In the genomic region with DNA sequence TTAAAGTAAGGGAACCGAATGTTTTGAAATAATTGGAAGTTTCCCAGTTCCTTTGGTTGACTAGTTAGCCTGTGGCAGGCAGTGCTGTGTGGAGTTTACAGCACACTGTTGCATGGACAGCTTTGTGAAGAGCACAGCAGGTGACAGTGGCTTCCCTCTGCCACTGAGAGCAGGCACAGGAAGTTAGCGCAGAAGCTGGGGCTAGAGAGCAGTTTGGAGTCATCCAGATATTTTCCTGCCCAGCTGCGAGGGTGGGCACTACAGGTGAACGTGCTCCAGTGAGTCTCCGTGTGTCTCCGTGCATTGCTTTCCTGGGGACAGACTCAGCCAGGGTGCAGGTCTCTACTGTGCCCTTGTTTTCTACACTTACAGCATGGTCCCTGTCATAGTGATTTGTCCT, we compare ENCODE assay signal across 15 mouse cellular contexts. TPM values are rescaled to one million over a fixed set of nuclear protein-coding genes. Genes with fewer than 3 reads are reported as not detected.
DNase-seq lines count a peak whose midpoint lies in the region; ATAC-seq and TF ChIP-seq lines count a peak whose summit lies in the region.
"Had no signal": no experiment of that assay in that cellular context is flagged by ENCODE, and none has a peak within 500 bp of the region (broad histone marks: within the 10 kb centered on the region; RNA-seq: fewer than 3 reads in every experiment).

No protein-coding gene starts in this region.

- H3K36me3 ChIP-seq in intestine, embryonic 15.5 days: no peaks in the 10 kb centered on the region
- no peaks in the 10 kb centered on the region for H3K36me3 ChIP-seq in intestine, embryonic 16.5 days (ENCODE audit: control insufficient read depth, insufficient read depth, low read length)
- H3K36me3 ChIP-seq in G1E (replicated peaks): peaks cover 47% of the 10 kb centered on the region
- H3K36me3 ChIP-seq in forebrain, embryonic 11.5 days (ENCODE audit: control insufficient read depth, insufficient read depth, low read length): no peaks in the 10 kb centered on the region
- H3K36me3 ChIP-seq: forebrain, embryonic 12.5 days; hindbrain, embryonic 12.5 days; midbrain, embryonic 13.5 days had no signal

- no peak for TF ChIP-seq CTCF in G1E (IDR thresholded peaks at IDR 0.05; ENCODE audit: low read depth, low read length)

- ATAC-seq in intestine, embryonic 15.5 days: no peak
- ATAC-seq in intestine, embryonic 16.5 days: no peak
- ATAC-seq in G1E (ENCODE audit: extremely low read depth, insufficient number of reproducible peaks, low FRiP score, poor library complexity, severe bottlenecking): no peak
- peak; percentile 33; the same call in 1 of the 2 replicates for ATAC-seq in megakaryocyte, adult 5-6 weeks (ENCODE audit: poor library complexity, severe bottlenecking)
- ATAC-seq in forebrain, embryonic 11.5 days (replicated peaks; ENCODE audit: low FRiP score): no peak
- ATAC-seq: midbrain, embryonic 13.5 days had no signal

- DNase-seq in G1E (ENCODE audit: low spot score): no peak
- peak; percentile 64 for DNase-seq in thymus, postnatal 25 days
- DNase-seq in forebrain, embryonic 11.5 days (ENCODE audit: low spot score): no peak
- no peak for DNase-seq in gastrocnemius, postnatal 25 days
- DNase-seq in adrenal gland, adult 2 months: no peak
- DNase-seq: kidney, adult 2 months; kidney, postnatal 25 days; liver, embryonic 13.5 days had no signal

- H3K4me1 ChIP-seq in intestine, embryonic 15.5 days (replicated peaks): peaks cover 54% of the 10 kb centered on the region
- H3K4me1 ChIP-seq in intestine, embryonic 16.5 days (ENCODE audit: control insufficient read depth, insufficient read depth, low read length): peaks cover 54% of the 10 kb centered on the region
- peaks cover 70% of the 10 kb centered on the region for H3K4me1 ChIP-seq in G1E (ENCODE audit: insufficient read depth, low read depth, low read length)
- peaks cover 17% of the 10 kb centered on the region for H3K4me1 ChIP-seq in forebrain, embryonic 11.5 days (replicated peaks; ENCODE audit: control insufficient read depth, insufficient read depth, low read length)

- no peaks in the 10 kb centered on the region for H3K9me3 ChIP-seq in intestine, embryonic 15.5 days
- no peaks in the 10 kb centered on the region for H3K9me3 ChIP-seq in intestine, embryonic 16.5 days (ENCODE audit: control insufficient read depth, low read length)
- no peaks in the 10 kb centered on the region for H3K9me3 ChIP-seq in G1E (replicated peaks)
- H3K9me3 ChIP-seq in forebrain, embryonic 11.5 days (ENCODE audit: control insufficient read depth, low read length): no peaks in the 10 kb centered on the region
- H3K9me3 ChIP-seq: forebrain, embryonic 12.5 days; hindbrain, embryonic 12.5 days; liver, embryonic 13.5 days; midbrain, embryonic 13.5 days had no signal

- no peak overlapping the region for H3K4me3 ChIP-seq in intestine, embryonic 15.5 days (replicated peaks)
- no peak overlapping the region for H3K4me3 ChIP-seq in intestine, embryonic 16.5 days (ENCODE audit: low read length)
- peak overlapping the region; percentile 30; the same call in 1 of the 2 replicates for H3K4me3 ChIP-seq in G1E (ENCODE audit: low read depth, low read length)
- H3K4me3 ChIP-seq in forebrain, embryonic 11.5 days (ENCODE audit: low read depth, low read length): no peak overlapping the region
- H3K4me3 ChIP-seq: forebrain, embryonic 12.5 days; hindbrain, embryonic 12.5 days; liver, embryonic 13.5 days; midbrain, embryonic 13.5 days had no signal

- H3K27me3 ChIP-seq in intestine, embryonic 15.5 days (replicated peaks): no peaks in the 10 kb centered on the region
- no peaks in the 10 kb centered on the region for H3K27me3 ChIP-seq in intestine, embryonic 16.5 days (replicated peaks; ENCODE audit: control insufficient read depth, insufficient read depth, low read length)
- H3K27me3 ChIP-seq in G1E (ENCODE audit: insufficient read depth, low read length): no peaks in the 10 kb centered on the region
- H3K27me3 ChIP-seq in forebrain, embryonic 11.5 days (ENCODE audit: control insufficient read depth, insufficient read depth, low read length): no peaks in the 10 kb centered on the region
- H3K27me3 ChIP-seq: CH12.LX; forebrain, embryonic 12.5 days; hindbrain, embryonic 12.5 days; liver, embryonic 13.5 days; midbrain, embryonic 13.5 days had no signal

- no peak overlapping the region for H3K27ac ChIP-seq in intestine, embryonic 15.5 days
- H3K27ac ChIP-seq in intestine, embryonic 16.5 days (ENCODE audit: low read length): no peak overlapping the region
- no peak overlapping the region for H3K27ac ChIP-seq in forebrain, embryonic 11.5 days (ENCODE audit: low read depth, low read length)
- H3K27ac ChIP-seq: forebrain, embryonic 12.5 days; hindbrain, embryonic 12.5 days; liver, embryonic 13.5 days; midbrain, embryonic 13.5 days had no signal

- WGBS in intestine, embryonic 15.5 days: 39% methylated on average over 6 of the region's 6 CpGs
- 47% methylated on average over 6 of the region's 6 CpGs for WGBS in intestine, embryonic 16.5 days
- 49% methylated on average over 6 of the region's 6 CpGs for WGBS in forebrain, embryonic 11.5 days

- H3K4me2 ChIP-seq in intestine, embryonic 15.5 days (replicated peaks): 0 out of 2 replicates have a peak overlapping the region, but pooled peaks have one; percentile 11
- H3K4me2 ChIP-seq in intestine, embryonic 16.5 days (ENCODE audit: low read depth, low read length): no peak overlapping the region
- no peak overlapping the region for H3K4me2 ChIP-seq in forebrain, embryonic 11.5 days (ENCODE audit: low read depth, low read length, severe bottlenecking)
- H3K4me2 ChIP-seq: forebrain, embryonic 12.5 days; hindbrain, embryonic 12.5 days; midbrain, embryonic 13.5 days had no signal

- H3K9ac ChIP-seq in intestine, embryonic 15.5 days: no peak overlapping the region
- H3K9ac ChIP-seq in intestine, embryonic 16.5 days (ENCODE audit: low read depth, low read length): no peak overlapping the region
- H3K9ac ChIP-seq in forebrain, embryonic 11.5 days (ENCODE audit: low read length): no peak overlapping the region
- H3K9ac ChIP-seq: forebrain, embryonic 12.5 days; hindbrain, embryonic 12.5 days; midbrain, embryonic 13.5 days had no signal

RNA-seq across cellular contexts. Expression of a gene that starts 30.4 kb away (rescaled TPM):
- 9.7 and 10.0 TPM in 2 replicates for polyA plus RNA-seq in intestine, embryonic 15.5 days (2015; fragmentation: Nextera tagmentation; extraction: Ambion mirVana)
- polyA plus RNA-seq in intestine, embryonic 16.5 days (2015; fragmentation: Nextera tagmentation; extraction: Ambion mirVana): 6.4 and 6.6 TPM in 2 replicates
- 66.3 and 91.7 TPM in 2 replicates for total RNA-seq in G1E (2014; fragmentation: Nextera tagmentation)
- total RNA-seq in G1E (2017): 14.9 and 16.8 TPM in 2 replicates
- 12.4 and 17.9 TPM in 2 replicates for polyA plus RNA-seq in G1E (2012)
- total RNA-seq in megakaryocyte, adult 5-6 weeks (2015): 25.6 and 30.7 TPM in 2 replicates
- total RNA-seq in megakaryocyte, adult 5-6 weeks (2017): 21.5 and 31.8 TPM in 2 replicates
- 15.1 and 15.5 TPM in 2 replicates for polyA plus RNA-seq in forebrain, embryonic 11.5 days (2014; fragmentation: Nextera tagmentation; extraction: Ambion mirVana)
- 10 to 100 TPM; 19.7 to 22.7 TPM for total RNA-seq in gastrocnemius, postnatal 25 days (2021)
- 10 to 100 TPM; 31.5 to 34.3 TPM for total RNA-seq in adrenal gland, adult 2 months (2021)
- 14.1 and 17.0 TPM in 2 replicates for polyA plus RNA-seq in adrenal gland, adult 2 months (2012; rRNA removed)
